Mouse (Mus musculus) MEL (cell line): Measurements from ENCODE around the gene Slc22a17. TPM values are rescaled to one million over a fixed set of nuclear protein-coding genes. Genes with fewer than 3 reads are reported as not detected.

ENCODE experiments used
- DNase-seq: peaks from one replicate; pipeline ENCODE4 v3.0.0; 2011; ENCODE audit warnings: low read depth, low spot score
- H3K27ac ChIP-seq: 2 replicates; pipeline ENCODE4 v1.5.1; 2012; ENCODE audit warnings: low read depth, mild to moderate bottlenecking, control low read depth, low read length, moderate library complexity; ENCODE audit not compliant: control insufficient read depth
- H3K27me3 ChIP-seq, 2 experiments: fragments of 150-350 bp in 1 of 2; sonication (generic) in 1 of 2; 2 replicates each; pipeline ENCODE4 v1.6.1; 2012; ENCODE audit warnings: low read length in 2 of 2, mild to moderate bottlenecking in 2 of 2, improper control_type of control experiment in 1 of 2, moderate library complexity in 1 of 2; ENCODE audit not compliant: insufficient read depth in 2 of 2, control insufficient read depth in 1 of 2
- H3K36me3 ChIP-seq, 2 experiments: 2 replicates each; pipeline ENCODE4 v1.6.1; 2012 to 2014; ENCODE audit warnings: low read length in 2 of 2, improper control_type of control experiment in 1 of 2, inconsistent platforms in 1 of 2, mild to moderate bottlenecking in 1 of 2; ENCODE audit not compliant: insufficient read depth in 2 of 2, control insufficient read depth in 1 of 2
- H3K4me1 ChIP-seq, 2 experiments: fragments of 150-350 bp in 1 of 2; sonication (generic) in 1 of 2; 2 replicates each; pipeline ENCODE4 v1.6.1; 2012; ENCODE audit warnings: low read length in 2 of 2, improper control_type of control experiment in 1 of 2, mild to moderate bottlenecking in 1 of 2; ENCODE audit not compliant: insufficient read depth in 2 of 2, control insufficient read depth in 1 of 2
- H3K4me3 ChIP-seq, 2 experiments: fragments of 150-350 bp in 1 of 2; sonication (generic) in 1 of 2; 2 replicates each; pipeline ENCODE4 v1.5.1; 2012; ENCODE audit warnings: low read depth in 2 of 2, low read length in 2 of 2, mild to moderate bottlenecking in 2 of 2, moderate library complexity in 2 of 2, control low read depth in 1 of 2, improper control_type of control experiment in 1 of 2; ENCODE audit not compliant: control insufficient read depth in 1 of 2, insufficient read depth in 1 of 2
- H3K79me2 ChIP-seq: 2 replicates; pipeline ENCODE4 v1.6.1; 2012; ENCODE audit warnings: mild to moderate bottlenecking, low read length, moderate library complexity; ENCODE audit not compliant: control insufficient read depth, poor library complexity, insufficient read depth
- H3K9ac ChIP-seq: 2 replicates; pipeline ENCODE4 v1.6.1; 2012; ENCODE audit warnings: low read depth, mild to moderate bottlenecking, control low read depth, low read length, moderate library complexity; ENCODE audit not compliant: control insufficient read depth, poor library complexity, severe bottlenecking
- H3K9me3 ChIP-seq: fragments of 150-350 bp; sonication (generic); replicated peaks from 2 replicates; pipeline ENCODE4 v1.6.1; 2012; ENCODE audit warnings: mild to moderate bottlenecking, low read length, improper control_type of control experiment, moderate library complexity; ENCODE audit not compliant: insufficient read depth
- BHLHE40 ChIP-seq: IDR thresholded peaks from 2 replicates; pipeline ENCODE4 v1.6.1; 2012; ENCODE audit warnings: low read depth, mild to moderate bottlenecking, inconsistent platforms, low read length, improper control_type of control experiment, borderline replicate concordance
- CHD1 ChIP-seq: IDR thresholded peaks from 2 replicates; pipeline ENCODE4 v1.6.1; 2012; ENCODE audit warnings: low read depth, mild to moderate bottlenecking, inconsistent platforms, low read length, improper control_type of control experiment
- CHD2 ChIP-seq: IDR thresholded peaks from 2 replicates; pipeline ENCODE4 v1.6.1; 2011; ENCODE audit warnings: low read length, improper control_type of control experiment
- CTCF ChIP-seq, 3 experiments: IDR thresholded peaks in 2 of 3; conservative IDR thresholded peaks in 1 of 3; 2 replicates each; pipeline ENCODE4 v1.5.1; 2011 to 2012; ENCODE audit warnings: low read length in 3 of 3, low read depth in 2 of 3, mild to moderate bottlenecking in 2 of 3, improper control_type of control experiment in 1 of 3, inconsistent platforms in 1 of 3, mixed read lengths in 1 of 3, moderate library complexity in 1 of 3; ENCODE audit not compliant: control insufficient read depth in 1 of 3, insufficient read depth in 1 of 3, poor library complexity in 1 of 3, severe bottlenecking in 1 of 3
- ETS1 ChIP-seq: IDR thresholded peaks from 2 replicates; pipeline ENCODE4 v1.6.1; 2012; ENCODE audit warnings: low read depth, mild to moderate bottlenecking, inconsistent platforms, low read length, improper control_type of control experiment, moderate library complexity
- GATA1 ChIP-seq: IDR thresholded peaks from 2 replicates; pipeline ENCODE4 v1.6.1; 2011; ENCODE audit warnings: low read depth, low read length, improper control_type of control experiment
- HCFC1 ChIP-seq: IDR thresholded peaks from 2 replicates; pipeline ENCODE4 v1.6.1; 2012; ENCODE audit warnings: low read depth, mild to moderate bottlenecking, inconsistent platforms, low read length, improper control_type of control experiment, moderate library complexity
- JUND ChIP-seq: IDR thresholded peaks from 2 replicates; pipeline ENCODE4 v1.6.1; 2011; ENCODE audit warnings: low read depth, mild to moderate bottlenecking, improper control_type of control experiment, low read length
- KAT2A ChIP-seq: conservative IDR thresholded peaks from 2 replicates; pipeline ENCODE4 v1.6.1; 2012; ENCODE audit warnings: low read depth, low read length, improper control_type of control experiment, inconsistent platforms
- MAFK ChIP-seq: IDR thresholded peaks from 2 replicates; pipeline ENCODE4 v1.6.1; 2011; ENCODE audit warnings: low read depth, mild to moderate bottlenecking, low read length, improper control_type of control experiment, borderline replicate concordance
- MAZ ChIP-seq: IDR thresholded peaks from 2 replicates; pipeline ENCODE4 v1.6.1; 2012; ENCODE audit warnings: low read depth, mild to moderate bottlenecking, inconsistent platforms, low read length, improper control_type of control experiment
- MEF2A ChIP-seq: IDR thresholded peaks from 2 replicates; pipeline ENCODE4 v1.6.1; 2014; ENCODE audit warnings: low read depth, mild to moderate bottlenecking, inconsistent platforms, low read length, improper control_type of control experiment; ENCODE audit not compliant: poor library complexity, insufficient replicate concordance, severe bottlenecking; ENCODE audit errors: extremely low read depth
- MXI1 ChIP-seq: IDR thresholded peaks from 2 replicates; pipeline ENCODE4 v1.6.1; 2011; ENCODE audit warnings: mild to moderate bottlenecking, low read depth, low read length, improper control_type of control experiment
- NELFE ChIP-seq: IDR thresholded peaks from 2 replicates; pipeline ENCODE4 v1.6.1; 2011; ENCODE audit warnings: low read depth, low read length, improper control_type of control experiment
- NRF1 ChIP-seq: IDR thresholded peaks from 2 replicates; pipeline ENCODE4 v1.6.1; 2014; ENCODE audit warnings: low read depth, mild to moderate bottlenecking, inconsistent platforms, low read length, improper control_type of control experiment, moderate library complexity; ENCODE audit not compliant: poor library complexity, insufficient read depth, severe bottlenecking
- POLR2A ChIP-seq, 2 experiments: IDR thresholded peaks; 2 replicates each; pipeline ENCODE4 v1.6.1; 2011 to 2012; ENCODE audit warnings: low read length in 2 of 2, mild to moderate bottlenecking in 2 of 2, control low read depth in 1 of 2, improper control_type of control experiment in 1 of 2, low read depth in 1 of 2, moderate library complexity in 1 of 2; ENCODE audit not compliant: control insufficient read depth in 1 of 2, insufficient read depth in 1 of 2, poor library complexity in 1 of 2
- POLR2AphosphoS2 ChIP-seq: IDR thresholded peaks from 2 replicates; pipeline ENCODE4 v1.6.1; 2011; ENCODE audit warnings: low read length, improper control_type of control experiment
- RCOR1 ChIP-seq: IDR thresholded peaks from 2 replicates; pipeline ENCODE4 v1.6.1; 2012; ENCODE audit warnings: low read depth, mild to moderate bottlenecking, inconsistent platforms, low read length, improper control_type of control experiment
- TAL1 ChIP-seq: IDR thresholded peaks from 2 replicates; pipeline ENCODE4 v1.6.1; 2012; ENCODE audit warnings: mild to moderate bottlenecking, inconsistent platforms, low read length, moderate library complexity, mixed read lengths
- TCF12 ChIP-seq: IDR thresholded peaks from 2 replicates; pipeline ENCODE4 v1.6.1; 2014; ENCODE audit warnings: low read depth, mild to moderate bottlenecking, inconsistent platforms, low read length, improper control_type of control experiment, moderate library complexity
- USF1 ChIP-seq: IDR thresholded peaks from 2 replicates; pipeline ENCODE4 v1.6.1; 2014; ENCODE audit warnings: low read depth, mild to moderate bottlenecking, inconsistent platforms, low read length, improper control_type of control experiment, moderate library complexity
- ZC3H11A ChIP-seq: IDR thresholded peaks from 2 replicates; pipeline ENCODE4 v1.6.1; 2012; ENCODE audit warnings: low read depth, mild to moderate bottlenecking, inconsistent platforms, low read length, improper control_type of control experiment
- ZKSCAN1 ChIP-seq: IDR thresholded peaks from 2 replicates; pipeline ENCODE4 v1.6.1; 2012; ENCODE audit warnings: low read depth, mild to moderate bottlenecking, inconsistent platforms, low read length, improper control_type of control experiment, moderate library complexity
- ZMIZ1 ChIP-seq: IDR thresholded peaks from 2 replicates; pipeline ENCODE4 v1.6.1; 2012; ENCODE audit warnings: low read depth, mild to moderate bottlenecking, inconsistent platforms, low read length, improper control_type of control experiment, moderate library complexity
- polyA plus RNA-seq, 2 experiments: library from polyadenylated mRNA; stranded (reverse) in 1 of 2; unstranded in 1 of 2; fragments of >175 nt in 1 of 2; fragments of >200 nt in 1 of 2; gene quantifications; 2 replicates each; pipeline versions ENCODE4 v1.2.1 to v1.2.4; 2012; ENCODE audit warnings: low replicate concordance in 2 of 2, low read depth in 1 of 2; ENCODE audit not compliant: insufficient read length in 2 of 2, insufficient read depth in 1 of 2, missing spikeins in 1 of 2
- total RNA-seq: library from RNA; depleted of rRNA; stranded (reverse); fragments of 300-350 nt; gene quantifications from 2 replicates; pipeline ENCODE4 v1.2.3, GENCODE M21; 2012

Gene Slc22a17
- total and polyA plus RNA-seq, 3 experiments, result 0.31 to 1.1 TPM; not detected in 1

GRCm38 (mm10) chr14:54893651-54894181 is 19.2 kb downstream of the Slc22a17 start (continued):
- TF ChIP-seq BHLHE40 (no peak), NELFE (peak; percentile 55; the same call in 1 of the 2 replicates), MAFK (no peak), JUND (no peak), KAT2A (peak; percentile 40; the same call in 1 of the 2 replicates), CHD2 (peak; percentile 85), ZKSCAN1 (no peak), ETS1 (peak; percentile 23; the same call in 1 of the 2 replicates), POLR2AphosphoS2 (peak; percentile 86), ZC3H11A (no peak), RCOR1 (no peak), CHD1 (no peak), NRF1 (peak; percentile 32; the same call in 1 of the 2 replicates)

GRCm38 (mm10) chr14:54892200-54892599 is 20.7 kb downstream of the Slc22a17 start, which contains the start of gene Pabpn1:
Gene Pabpn1 (plus strand): TSS chr14:54892500.
- H3K4me3 ChIP-seq, result peak within 1 kb of the TSS; percentile 53 to 91
- TF ChIP-seq TAL1 (no peak), MEF2A (no peak)
- TF ChIP-seq, all 39 proteins: peak for 0
- Histone ChIP-seq H3K36me3 (peaks cover 12 to 14% of the 10 kb centered on the region in 2 experiments), H3K27ac (peak within 1 kb of the TSS; percentile 77), H3K9ac (peak within 1 kb of the TSS; percentile 82), H3K27me3 (no peaks in the 10 kb centered on the region), H3K9me3 (no peaks in the 10 kb centered on the region), H3K79me2 (peaks cover 19% of the 10 kb centered on the region), H3K4me1 (peaks cover 4 to 6% of the 10 kb centered on the region in 2 experiments; a peak in 3 of 4 replicates)
- no peak for DNase-seq

- Histone ChIP-seq H3K9me3 (no peaks in the 10 kb centered on the region), H3K9ac (no peak overlapping the region), H3K27ac (no peak overlapping the region), H3K36me3 (no peaks in the 10 kb centered on the region), H3K4me3 (no peak overlapping the region), H3K79me2 (peaks cover 6% of the 10 kb centered on the region), H3K4me1 (peaks cover 3 to 6% of the 10 kb centered on the region in 2 experiments; a peak in 3 of 4 replicates), H3K27me3 (no peaks in the 10 kb centered on the region)
- no peak for DNase-seq
- no peak for TF ChIP-seq TAL1
- TF ChIP-seq GATA1, result no peak
- TF ChIP-seq MAFK, result no peak
- TF ChIP-seq RCOR1, result no peak
- no peak for TF ChIP-seq KAT2A
- TF ChIP-seq MAZ, result no peak
- no peak for TF ChIP-seq CTCF (IDR thresholded peaks at IDR 0.05 in 2 of 3, conservative IDR thresholded peaks at IDR 0.05 in 1 of 3; ENCODE audit: control insufficient read depth in 1 of 3, insufficient read depth in 1 of 3, low read depth in 2 of 3, low read length in 3 of 3, poor library complexity in 1 of 3, severe bottlenecking in 1 of 3)
- TF ChIP-seq JUND, result no peak
- no peak for TF ChIP-seq TCF12
- no peak for TF ChIP-seq USF1
- TF ChIP-seq POLR2A (IDR thresholded peaks at IDR 0.05; ENCODE audit: control insufficient read depth in 1 of 2, insufficient read depth in 1 of 2, low read depth in 1 of 2, low read length in 2 of 2, poor library complexity in 1 of 2), result no peak
- no peak for TF ChIP-seq ZMIZ1
- TF ChIP-seq CHD1, result no peak
- TF ChIP-seq MXI1, result no peak
- TF ChIP-seq ETS1, result no peak
- no peak for TF ChIP-seq HCFC1
Measured at GRCm38 (mm10) chr14:54885309-54885708, 27.6 kb downstream of the Slc22a17 start.
